Mouse (Mus musculus) Muller cell, postnatal 12 days (primary cell): Measurements from ENCODE around the gene R3hdm1.
A peak's percentile ranks its signal among the peaks of the same experiment; 100 is the strongest.
"Not testable (repeated sequence)": the region's sequence is repeated elsewhere in the genome, so short reads cannot be mapped to it uniquely, and the experiment has no call there.

Source experiments
- DNase-seq: peaks from one replicate; pipeline ENCODE4 v3.0.0-alpha.2; 2015; ENCODE audit errors: inconsistent ontology term

Gene R3hdm1

GRCm38 (mm10) chr1:128136222-128136621 is 33.1 kb downstream of the R3hdm1 start:
- DNase-seq = not testable (repeated sequence)

GRCm38 (mm10) chr1:128141039-128141438 is 37.9 kb downstream of the R3hdm1 start:
- DNase-seq = no peak

DNA sequence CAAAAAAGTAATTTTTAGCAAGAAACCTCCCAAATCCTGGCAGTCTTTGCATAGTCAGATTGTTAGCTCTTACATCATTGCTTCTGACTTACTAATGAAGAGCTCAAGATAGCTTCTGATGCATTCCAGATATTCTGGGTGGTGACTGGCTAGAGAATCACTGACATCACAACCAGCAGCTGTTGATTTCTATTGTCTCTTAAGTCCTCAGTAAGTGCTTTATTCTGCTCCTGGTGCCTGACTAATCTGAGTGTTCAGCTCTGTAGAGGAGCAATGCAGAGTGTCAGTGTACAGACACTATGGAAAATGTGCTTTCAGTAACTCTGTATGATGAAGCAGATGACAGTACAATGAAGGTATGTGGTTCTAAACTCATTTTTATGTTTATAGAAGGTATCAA is 38.6 kb downstream of the R3hdm1 start:
- peak; percentile 52 for DNase-seq

DNA sequence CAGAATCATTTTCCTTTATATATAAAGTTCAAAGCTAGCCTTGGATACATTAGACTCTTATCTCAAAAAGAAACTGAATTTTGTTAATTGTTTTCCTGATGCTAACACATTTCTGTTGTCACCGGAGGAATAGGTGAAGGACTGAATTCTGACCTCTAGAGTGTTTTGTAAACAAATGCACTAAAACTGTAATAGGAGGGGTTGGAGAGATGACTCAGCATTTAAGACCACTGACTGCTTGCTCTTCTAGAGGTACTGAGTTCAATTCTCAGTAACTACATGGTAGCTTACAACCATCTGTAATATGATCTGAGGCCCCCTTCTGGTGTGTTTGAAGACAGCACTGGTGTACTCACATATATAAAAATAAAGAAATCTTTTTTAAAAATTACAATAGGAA is 63.9 kb downstream of the R3hdm1 start:
- no peak for DNase-seq

DNA sequence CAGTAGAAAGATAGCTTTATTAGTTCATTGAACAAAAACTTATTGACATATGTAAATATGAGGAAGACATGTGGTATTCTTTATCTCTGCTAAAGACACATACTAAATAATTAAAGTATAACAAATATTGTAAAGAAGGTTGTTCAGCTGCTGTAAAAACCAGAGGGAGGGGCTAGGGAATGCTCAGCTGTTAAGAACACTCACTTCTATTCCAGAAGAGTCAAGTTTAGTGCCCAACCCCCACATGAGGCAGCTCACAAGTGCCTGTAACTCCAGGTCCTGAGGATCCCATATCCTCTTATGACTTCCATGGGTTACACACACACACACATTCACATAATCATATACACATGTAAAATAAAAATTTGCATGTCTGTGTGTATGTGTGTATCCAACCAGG is 67.0 kb downstream of the R3hdm1 start:
- no peak for DNase-seq

- DNase-seq = no peak
These were observed 88.3 kb downstream of the R3hdm1 start for GRCm38 (mm10) chr1:128191426-128191825.

- no peak for DNase-seq
These were observed 89.3 kb downstream of the R3hdm1 start for GRCm38 (mm10) chr1:128192369-128192768.

GRCm38 (mm10) chr1:128194011-128194410 is 90.9 kb downstream of the R3hdm1 start:
- no peak for DNase-seq

- DNase-seq = no peak
These were observed 94.3 kb downstream of the R3hdm1 start for GRCm38 (mm10) chr1:128197353-128197752.

DNA sequence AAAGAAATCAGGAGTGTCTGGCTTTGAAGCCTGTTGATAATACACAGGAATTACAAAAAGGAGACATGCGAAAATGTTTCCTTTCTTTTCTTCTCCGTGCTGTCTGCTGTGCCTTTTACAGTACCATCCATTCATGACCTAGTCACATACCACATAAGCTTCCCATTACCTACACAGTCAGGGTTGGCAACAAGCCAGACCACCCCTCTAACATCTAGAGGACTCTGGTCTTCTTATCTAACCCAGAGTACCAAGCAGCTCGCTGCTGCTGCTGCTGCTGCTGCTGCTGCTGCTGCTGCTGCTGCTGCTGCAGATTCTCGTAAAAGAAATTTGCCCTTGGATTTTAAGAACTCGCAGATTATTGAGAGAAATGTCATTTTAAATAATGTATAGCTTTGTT is 110.2 kb downstream of the R3hdm1 start:
- DNase-seq = no peak

DNA sequence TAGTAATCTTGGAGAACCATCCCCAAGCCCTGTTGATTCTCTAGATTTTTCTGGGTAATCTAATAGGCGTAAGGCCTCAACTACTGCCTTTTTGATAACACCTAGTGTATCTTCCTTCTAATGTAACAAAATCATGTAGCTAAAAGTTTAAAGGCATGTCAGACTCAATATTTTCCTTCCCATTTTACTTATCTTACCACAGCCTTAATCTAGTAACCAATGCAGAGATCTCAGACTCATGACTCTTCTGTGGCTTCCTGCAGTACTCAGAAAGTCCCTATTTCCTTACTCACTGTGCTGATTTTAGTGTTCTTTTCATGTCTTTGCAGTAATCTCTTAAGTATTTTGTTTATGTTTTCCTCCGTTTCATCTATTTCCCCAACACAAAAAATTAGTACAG is 118.8 kb downstream of the R3hdm1 start:
- no peak for DNase-seq

DNA sequence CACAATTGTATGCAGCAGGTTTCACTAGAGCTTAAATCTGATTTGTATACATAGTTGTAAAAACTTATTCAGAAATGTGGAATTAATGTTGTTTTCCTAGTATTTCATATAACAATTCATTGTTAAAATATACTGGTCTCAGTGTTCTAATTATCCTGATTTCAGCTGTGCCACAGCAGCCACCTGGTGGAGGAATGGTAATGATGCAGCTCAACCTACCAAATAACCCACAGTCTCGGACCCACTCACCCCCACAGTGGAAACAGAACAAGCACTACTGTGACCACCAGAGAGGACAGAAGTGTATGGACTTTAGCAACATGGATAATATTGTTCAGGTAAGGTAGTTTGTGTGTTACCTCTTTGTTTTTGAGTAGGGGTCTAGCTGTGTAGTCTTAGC is 120.2 kb downstream of the R3hdm1 start:
- DNase-seq = no peak

GRCm38 (mm10) chr1:128235181-128235580 is 132.1 kb downstream of the R3hdm1 start:
- no peak for DNase-seq

DNA sequence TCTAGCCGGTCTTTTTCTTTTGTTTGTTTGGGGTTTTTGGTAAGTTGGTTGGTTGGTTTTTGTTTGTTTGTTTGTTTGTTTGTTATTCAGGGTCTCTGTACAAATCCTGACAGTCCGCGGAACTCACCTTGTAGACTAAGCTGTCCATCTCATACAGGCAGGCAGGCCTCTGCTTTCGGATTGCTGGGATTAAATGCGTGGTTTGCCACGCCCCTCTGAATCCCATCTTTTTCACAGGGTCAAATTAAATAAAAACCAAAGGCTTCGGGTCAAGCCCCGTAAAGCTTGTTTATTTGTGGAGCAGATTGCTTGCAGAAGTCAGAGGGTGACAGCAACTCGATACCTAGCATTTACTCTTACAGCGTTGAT is 140.5 kb downstream of the R3hdm1 start, which contains the start of gene Ubxn4:
Gene Ubxn4 (plus strand): TSS at position 338 of the 369 bp plus-strand sequence.
- no peak for DNase-seq

GRCm38 (mm10) chr1:128243996-128244726 is 141.1 kb downstream of the R3hdm1 start:
- peak; percentile 99 for DNase-seq

DNA sequence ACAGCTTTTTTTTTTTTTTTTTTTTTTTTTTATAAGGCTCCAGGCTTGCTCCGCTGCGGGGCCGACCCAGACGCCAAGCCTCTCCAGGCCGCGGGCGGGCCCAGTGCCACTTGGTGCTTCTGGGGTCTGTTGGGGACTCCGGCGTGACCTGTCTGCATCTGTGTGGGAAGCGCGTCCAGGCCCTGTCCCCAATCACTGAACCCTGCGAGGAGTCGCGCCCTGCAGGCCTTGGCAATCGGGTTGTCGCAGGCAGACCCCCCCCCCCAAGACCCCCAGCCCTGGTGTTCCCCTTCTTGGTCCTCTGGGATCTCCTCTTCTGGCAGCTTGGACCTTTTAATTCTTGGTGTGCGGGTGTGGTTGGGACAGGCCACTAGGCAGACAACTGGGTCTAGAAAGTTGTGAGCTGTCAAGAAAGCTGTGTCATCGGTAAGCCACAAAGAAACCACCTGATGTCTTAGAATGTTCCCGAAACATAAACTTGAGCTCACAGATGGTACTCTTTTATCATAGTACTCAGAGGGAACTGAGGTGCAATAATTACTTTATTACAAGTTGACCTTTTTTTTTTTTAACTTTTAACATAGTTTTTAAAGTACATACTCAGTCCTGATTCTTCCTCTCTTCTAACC is 141.7 kb downstream of the R3hdm1 start:
- no peak for DNase-seq

- DNase-seq = not testable (repeated sequence)
These were observed 164.0 kb downstream of the R3hdm1 start for GRCm38 (mm10) chr1:128267061-128267460.

DNA sequence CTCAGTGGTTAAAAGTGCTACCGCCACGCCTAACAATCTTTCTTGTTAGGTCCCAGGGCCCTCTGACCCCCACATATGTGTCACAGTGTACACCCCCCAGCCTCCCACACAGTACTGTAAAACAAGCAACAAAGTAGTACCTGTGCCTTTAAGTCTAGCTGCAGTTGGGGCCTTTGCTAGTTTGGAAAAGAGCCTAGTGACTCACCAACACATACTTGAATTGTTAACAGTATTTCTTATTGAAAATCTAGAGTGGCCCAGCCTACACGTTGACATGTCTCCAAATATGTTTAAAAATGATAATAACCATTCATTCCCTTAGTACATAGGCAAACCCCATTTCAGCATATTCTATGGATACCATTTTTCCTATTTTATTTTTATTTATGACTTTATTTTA is 167.6 kb downstream of the R3hdm1 start:
- no peak for DNase-seq

- no peak for DNase-seq
These were observed 172.8 kb downstream of the R3hdm1 start for GRCm38 (mm10) chr1:128275908-128276307.

DNA sequence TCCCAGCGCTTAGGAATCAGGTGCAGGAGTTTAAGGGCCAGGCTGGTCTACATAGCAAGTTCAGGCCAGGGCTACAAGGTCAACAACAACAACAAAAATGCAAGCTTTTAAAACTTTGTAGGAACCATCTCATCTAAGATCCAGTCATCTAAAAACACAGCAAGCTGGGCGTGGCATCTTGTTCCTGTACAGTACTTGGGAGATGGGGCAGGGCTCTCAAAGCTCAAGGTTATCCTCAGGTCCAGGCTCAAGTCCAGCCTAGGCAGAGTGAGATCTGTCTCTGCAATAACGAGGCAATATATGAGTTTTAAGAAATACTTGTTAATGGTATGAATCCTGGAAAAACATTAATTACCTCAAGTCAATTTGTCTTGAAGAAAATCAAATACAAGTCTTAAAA is 175.5 kb downstream of the R3hdm1 start:
- DNase-seq = no peak

GRCm38 (mm10) chr1:128281753-128282152 is 178.7 kb downstream of the R3hdm1 start:
- no peak for DNase-seq

GRCm38 (mm10) chr1:128282924-128283323 is 179.8 kb downstream of the R3hdm1 start:
- DNase-seq = no peak

- DNase-seq = no peak
These were observed 181.1 kb downstream of the R3hdm1 start for GRCm38 (mm10) chr1:128284157-128284690.
